Mouse (Mus musculus) stomach, postnatal 0 days (tissue): ENCODE data around the gene Zfp961.

ENCODE experiments used
- CTCF ChIP-seq: IDR thresholded peaks from 2 replicates; pipeline ENCODE4 v1.5.1; 2016; ENCODE audit warnings: antibody characterized with exemption, low read depth, mild to moderate bottlenecking, moderate library complexity
- EP300 ChIP-seq: optimal IDR thresholded peaks from 2 replicates; pipeline ENCODE3; 2016; ENCODE audit warnings: antibody characterized with exemption

DNA sequence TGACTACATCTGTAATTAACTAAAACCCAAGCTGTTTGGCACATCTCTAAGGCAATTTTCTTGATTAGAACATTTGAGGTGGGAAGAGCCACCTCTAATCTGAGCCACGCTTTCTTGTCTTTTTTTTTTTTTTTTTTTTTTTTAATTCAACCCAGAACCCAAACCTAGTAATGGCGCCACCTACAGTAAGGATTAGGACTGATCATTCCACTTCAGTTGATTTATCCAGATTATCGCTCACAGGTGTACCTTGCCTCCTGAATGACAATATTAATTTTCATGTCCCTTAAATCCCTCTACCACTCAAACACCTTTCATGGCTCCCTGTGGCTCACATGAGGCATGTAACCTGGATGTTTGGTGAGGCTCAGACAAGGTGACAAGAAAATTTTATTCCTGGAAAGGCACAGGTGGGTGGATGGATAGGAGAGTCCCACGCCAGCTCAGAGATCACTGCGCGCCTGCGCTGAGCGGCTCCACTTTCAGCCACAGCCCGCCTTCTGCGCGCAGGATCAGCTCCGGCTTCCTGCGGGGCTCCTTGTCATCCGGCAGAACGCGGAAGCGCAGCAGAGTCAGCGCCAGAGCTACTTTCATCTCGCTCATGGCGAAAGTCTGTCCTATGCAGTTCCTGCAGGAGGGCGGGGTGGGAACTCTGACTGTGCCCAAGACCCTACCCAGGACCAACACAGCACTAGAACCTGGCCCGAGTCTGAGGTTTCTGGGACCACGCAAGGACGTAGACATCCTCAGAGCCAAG is 37.5 kb downstream of the Zfp961 start:
- TF ChIP-seq EP300 (no peak), CTCF (no peak; the same call in 1 of the 2 replicates)
